Mouse (Mus musculus) induced T-regulatory cell, adult 2 months (primary cell): ENCODE data around the gene Cant1.

Experiments
- DNase-seq: peaks from one replicate; pipeline ENCODE4 v3.0.0-alpha.2; 2012; ENCODE audit warnings: low read depth

The Cant1 gene

GRCm38 (mm10) chr11:118418834-118419504 is at the start of gene Cant1:
Cant1 (minus strand) TSS chr11:118419086.
- peak; percentile 99 for DNase-seq

- DNase-seq, result no peak
Measured at GRCm38 (mm10) chr11:118467441-118468035, 48.7 kb upstream of the Cant1 start.

GRCm38 (mm10) chr11:118460280-118460679 is 41.4 kb upstream of the Cant1 start:
- peak; percentile 72 for DNase-seq

- DNase-seq, result no peak
Measured at GRCm38 (mm10) chr11:118459536-118459935, 40.6 kb upstream of the Cant1 start.

- DNase-seq, result no peak
Measured at GRCm38 (mm10) chr11:118459051-118459450, 40.2 kb upstream of the Cant1 start.

GRCm38 (mm10) chr11:118456937-118457336 is 38.1 kb upstream of the Cant1 start:
- DNase-seq, result no peak

- DNase-seq, result no peak
Measured at GRCm38 (mm10) chr11:118455788-118456187, 36.9 kb upstream of the Cant1 start.

- DNase-seq, result no peak
Measured at GRCm38 (mm10) chr11:118453886-118454671, 35.2 kb upstream of the Cant1 start.

GRCm38 (mm10) chr11:118452955-118453354 is 34.1 kb upstream of the Cant1 start:
- DNase-seq, result no peak

GRCm38 (mm10) chr11:118451211-118451610 is 32.3 kb upstream of the Cant1 start:
- no peak for DNase-seq

GRCm38 (mm10) chr11:118448385-118448784 is 29.5 kb upstream of the Cant1 start:
- DNase-seq, result no peak

- DNase-seq, result no peak
Measured at GRCm38 (mm10) chr11:118447346-118447745, 28.5 kb upstream of the Cant1 start.

- DNase-seq, result peak; percentile 81
Measured at GRCm38 (mm10) chr11:118445843-118446242, 27.0 kb upstream of the Cant1 start.

- peak; percentile 77 for DNase-seq
Measured at GRCm38 (mm10) chr11:118443201-118443970, 24.5 kb upstream of the Cant1 start.

- DNase-seq, result no peak
Measured at GRCm38 (mm10) chr11:118442691-118443090, 23.8 kb upstream of the Cant1 start.

- DNase-seq, result no peak
Measured at GRCm38 (mm10) chr11:118438665-118439414, 20.0 kb upstream of the Cant1 start.

GRCm38 (mm10) chr11:118436471-118436935 is 17.6 kb upstream of the Cant1 start:
- no peak for DNase-seq

- no peak for DNase-seq
Measured at GRCm38 (mm10) chr11:118434093-118434492, 15.2 kb upstream of the Cant1 start.

GRCm38 (mm10) chr11:118433398-118433868 is 14.5 kb upstream of the Cant1 start:
- DNase-seq, result no peak

- no peak for DNase-seq
Measured at GRCm38 (mm10) chr11:118431100-118431948, 12.4 kb upstream of the Cant1 start.
